Mouse (Mus musculus) adrenal gland, adult 18-20 months (tissue): ENCODE data around the gene Pbld2. TPM values are rescaled to one million over a fixed set of nuclear protein-coding genes. Genes with fewer than 3 reads are reported as not detected.

Experiments used
- total RNA-seq, 2 experiments: library from RNA; stranded (reverse); gene quantifications; 1 replicate in 1 of 2; 2 replicates in 1 of 2; pipeline ENCODE4 v1.2.3; 2021

Pbld2 gene
- total RNA-seq, 2 experiments from 2014 or later: 4.2 to 4.9 TPM

Other genes with a start within 250 kb of the Pbld2 start
- gene Ccar1, start 232.0 kb upstream of the Pbld2 start, total RNA-seq: 10 to 100 TPM; 65.6 to 89.6 TPM
- 1 to 10 TPM; 1.4 to 1.7 TPM for gene Tet1, start 115.3 kb upstream of the Pbld2 start, total RNA-seq
- 10 to 100 TPM; 29.6 to 42.8 TPM for gene Slc25a16, start 103.7 kb upstream of the Pbld2 start, total RNA-seq
- 1 to 10 TPM in 1 of 2 experiments, under 1 TPM in 1; 0.70 to 1.0 TPM for gene Dna2, start 77.3 kb upstream of the Pbld2 start, total RNA-seq
- 10 to 100 TPM in 1 of 2 experiments, 1 to 10 TPM in 1; 9.5 to 10.0 TPM for gene Rufy2, start 44.1 kb upstream of the Pbld2 start, total RNA-seq
- 10 to 100 TPM; 51.1 to 53.6 TPM for gene Hnrnph3, start 98 bp upstream of the Pbld2 start, total RNA-seq
- 1 to 10 TPM; 1.5 to 2.9 TPM for gene Pbld1, start 35.8 kb downstream of the Pbld2 start, total RNA-seq
- gene Atoh7, start 75.3 kb downstream of the Pbld2 start, total RNA-seq: not detected
- gene Mypn, start 179.6 kb downstream of the Pbld2 start, total RNA-seq: under 1 TPM; 0.64 to 0.76 TPM
- gene Herc4, start 219.5 kb downstream of the Pbld2 start, total RNA-seq: 100 to 1,000 TPM; 132 to 179 TPM